Mouse (Mus musculus) retina, adult 2 months (tissue): Measurements from ENCODE around the gene Elmo1.

Experiments
- DNase-seq: peaks from one replicate; pipeline ENCODE4 v3.0.0-alpha.2; 2012; ENCODE audit warnings: low read depth, low spot score

Elmo1 gene

DNA sequence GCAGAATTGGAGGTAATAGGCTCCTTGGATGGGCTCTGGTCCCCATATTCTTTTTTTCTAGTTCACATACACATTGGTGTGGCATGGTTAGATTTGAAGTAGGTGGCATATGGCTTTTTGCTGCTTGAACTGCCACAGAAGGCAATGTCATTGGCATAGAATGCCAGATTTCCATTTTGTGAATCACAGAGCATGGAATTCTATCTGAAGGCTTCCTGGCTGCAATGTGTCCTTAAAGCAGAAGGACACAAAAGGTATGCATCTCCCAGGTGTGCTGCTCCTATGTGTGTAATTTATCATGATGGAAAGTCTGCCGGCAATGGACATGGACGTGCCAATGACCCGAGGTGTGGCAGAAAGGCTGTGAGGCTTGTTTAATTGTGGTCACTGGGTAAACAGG, 371.2 kb downstream of the Elmo1 start:
- DNase-seq: no peak

DNA sequence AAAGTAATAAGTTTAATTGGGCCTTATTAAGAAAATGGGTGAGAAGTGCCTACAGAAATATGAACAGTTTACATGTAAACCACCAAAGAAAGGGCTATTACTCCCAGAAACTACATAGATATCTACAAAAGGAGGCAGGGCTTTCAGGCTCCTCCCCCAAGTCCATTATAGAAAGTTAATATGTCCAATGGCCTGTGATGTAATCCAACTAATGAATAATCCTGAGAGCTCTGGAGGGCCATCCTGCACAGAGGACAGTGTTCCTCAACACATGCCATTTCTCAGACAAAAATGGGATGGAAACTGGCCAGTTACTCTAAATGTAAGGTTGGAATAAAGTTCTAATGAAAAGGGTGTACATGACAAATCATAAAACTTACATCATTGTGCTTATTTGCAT, 373.8 kb downstream of the Elmo1 start:
- DNase-seq: no peak

GRCm38 (mm10) chr13:20467381-20467780, 377.0 kb downstream of the Elmo1 start:
- DNase-seq: no peak

- DNase-seq: no peak
Observed at GRCm38 (mm10) chr13:20471732-20472131, 381.3 kb downstream of the Elmo1 start.

DNA sequence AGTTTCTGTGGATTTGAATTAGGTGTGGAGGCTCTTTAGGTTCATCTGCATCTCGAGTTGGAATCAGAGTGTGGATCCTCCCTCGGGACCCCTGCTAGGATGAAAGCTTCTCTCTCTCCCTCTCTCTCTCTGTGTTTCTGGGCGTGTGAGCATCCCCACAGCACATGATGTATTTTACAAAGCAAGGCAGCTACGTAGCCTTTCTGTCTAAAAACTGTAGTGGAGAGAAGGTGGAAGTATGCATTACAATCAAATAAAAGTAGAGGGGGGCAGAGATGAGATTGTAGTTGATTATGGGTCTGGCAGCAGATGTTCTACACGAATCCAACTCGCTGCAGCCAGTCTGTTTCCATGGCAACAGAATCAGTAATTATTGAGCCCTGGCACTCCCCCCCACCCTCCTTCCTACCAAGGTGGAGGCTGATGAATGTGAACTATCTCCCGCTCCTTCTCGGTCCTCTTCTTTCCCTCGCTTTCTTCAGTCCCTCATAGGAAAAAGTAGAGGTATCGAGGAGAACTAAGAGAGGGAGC, 382.0 kb downstream of the Elmo1 start:
- DNase-seq: no peak

DNA sequence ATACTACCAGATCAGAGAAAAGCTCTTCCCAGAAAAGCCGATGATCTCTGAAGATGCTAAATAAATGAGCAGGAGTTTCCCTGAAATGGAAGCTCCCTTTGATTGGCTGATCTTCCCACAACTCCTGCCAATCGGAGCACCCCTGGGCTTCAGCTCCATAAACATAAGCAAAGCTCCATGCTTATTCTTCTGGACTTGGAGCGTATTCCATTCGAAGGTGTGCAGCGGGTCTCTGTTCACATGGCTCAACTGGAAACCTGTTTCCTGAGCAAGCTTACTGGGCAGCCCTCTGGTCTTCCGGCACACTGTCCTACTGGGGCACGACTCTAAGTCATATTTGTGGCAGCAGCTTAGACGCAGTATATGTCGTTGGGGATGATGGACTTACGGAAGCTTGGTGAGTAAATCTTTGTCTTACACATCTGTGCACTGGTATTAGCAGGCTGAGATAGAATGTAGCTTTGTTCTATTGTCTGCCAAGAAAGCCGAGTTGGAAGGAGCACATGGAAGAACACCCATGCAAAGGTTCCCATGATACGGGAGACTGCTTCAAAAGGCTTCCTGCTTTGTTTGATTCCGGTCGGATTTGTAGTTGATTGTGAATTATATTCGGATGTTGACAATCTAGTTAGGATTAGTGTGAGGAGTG, 382.6 kb downstream of the Elmo1 start:
- DNase-seq: no peak

GRCm38 (mm10) chr13:20473641-20474078, 383.3 kb downstream of the Elmo1 start:
- no peak for DNase-seq

DNA sequence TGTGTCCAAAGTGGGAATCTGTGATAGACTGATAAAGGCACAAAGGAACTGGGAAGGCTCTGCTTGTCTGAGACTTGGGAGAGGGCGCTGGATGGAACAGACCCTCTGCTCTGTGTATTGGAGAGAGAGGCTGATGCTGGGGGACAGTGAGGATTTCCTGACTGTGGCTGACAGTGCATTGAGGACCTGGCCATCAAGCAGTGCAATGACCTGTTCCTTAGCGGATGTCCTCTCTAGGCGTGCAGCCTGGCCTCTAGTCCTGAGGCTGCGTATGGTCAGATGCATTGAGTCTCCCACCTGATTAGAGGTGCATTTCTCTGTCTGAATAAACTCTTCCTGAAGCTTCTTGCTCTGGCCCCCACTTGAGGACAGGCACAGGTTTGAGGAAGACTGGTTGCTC, 384.2 kb downstream of the Elmo1 start:
- DNase-seq: no peak

- DNase-seq: no peak
Observed at GRCm38 (mm10) chr13:20481805-20482204, 391.4 kb downstream of the Elmo1 start.

DNA sequence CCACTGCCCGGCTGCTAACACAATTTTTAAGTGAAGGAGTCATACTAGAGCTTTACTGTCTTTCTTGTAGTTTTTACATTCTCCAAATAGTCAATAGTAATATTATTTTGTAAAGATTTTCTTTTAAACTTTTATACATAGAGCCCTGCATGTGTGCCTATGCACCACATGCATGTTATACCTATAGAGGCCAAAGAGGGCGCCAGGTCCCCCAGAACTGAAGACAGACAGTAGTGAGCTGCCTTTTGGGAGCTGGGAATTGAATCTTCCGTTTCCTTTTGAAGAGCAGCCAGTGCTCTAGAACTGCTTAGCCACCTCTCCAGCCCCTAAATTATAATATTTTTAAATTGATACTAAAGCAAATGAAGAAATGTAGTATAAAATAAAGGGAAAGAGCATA, 398.7 kb downstream of the Elmo1 start:
- no peak for DNase-seq

- no peak for DNase-seq
Observed at GRCm38 (mm10) chr13:20489698-20490417, 399.5 kb downstream of the Elmo1 start.

- no peak for DNase-seq
Observed at GRCm38 (mm10) chr13:20490860-20491594, 400.6 kb downstream of the Elmo1 start.

GRCm38 (mm10) chr13:20491666-20492065, 401.3 kb downstream of the Elmo1 start:
- DNase-seq: no peak

- no peak for DNase-seq
Observed at GRCm38 (mm10) chr13:20494047-20494739, 403.8 kb downstream of the Elmo1 start.

DNA sequence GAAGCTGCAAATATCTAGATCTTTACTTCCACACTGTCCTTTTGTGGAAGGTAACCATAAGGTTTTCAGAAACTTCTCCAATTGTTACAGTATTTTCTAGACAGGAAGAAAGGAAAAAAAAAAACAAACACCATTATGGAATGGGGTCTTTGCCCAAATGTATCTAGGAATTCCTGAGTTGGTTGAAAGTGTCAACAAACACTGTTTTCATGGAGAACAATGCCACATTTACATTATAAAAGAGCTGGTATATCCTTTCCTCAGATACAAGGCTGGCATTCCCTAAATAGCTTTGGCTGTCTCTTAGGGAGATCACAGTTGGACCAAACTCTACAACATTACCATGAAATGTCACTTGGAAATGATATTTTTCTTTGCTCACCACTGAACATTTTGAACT, 411.5 kb downstream of the Elmo1 start:
- no peak for DNase-seq

DNA sequence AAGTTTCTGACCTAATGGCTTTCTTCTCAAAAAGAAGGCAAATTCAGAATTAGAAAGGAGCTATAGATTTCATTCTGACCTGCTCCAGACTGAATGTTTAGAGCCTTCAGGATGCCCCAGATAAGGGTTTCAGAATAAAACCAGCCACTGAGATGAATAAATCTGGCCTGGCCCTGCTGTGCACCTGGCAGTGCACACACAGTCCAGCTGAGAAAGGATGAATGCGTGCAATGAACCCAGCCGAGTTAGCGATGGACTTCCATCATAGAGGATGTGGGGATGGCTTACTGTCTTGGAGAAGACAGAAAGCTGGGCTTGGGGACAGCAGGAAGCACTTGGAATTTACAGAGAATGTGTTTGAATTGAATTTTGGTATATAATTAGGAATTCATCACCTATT, 413.0 kb downstream of the Elmo1 start:
- DNase-seq: no peak

- no peak for DNase-seq
Observed at GRCm38 (mm10) chr13:20507381-20508129, 417.2 kb downstream of the Elmo1 start.

GRCm38 (mm10) chr13:20511026-20511425, 420.6 kb downstream of the Elmo1 start:
- DNase-seq: no peak

- DNase-seq: no peak
Observed at GRCm38 (mm10) chr13:20512317-20513240, 422.2 kb downstream of the Elmo1 start.

DNA sequence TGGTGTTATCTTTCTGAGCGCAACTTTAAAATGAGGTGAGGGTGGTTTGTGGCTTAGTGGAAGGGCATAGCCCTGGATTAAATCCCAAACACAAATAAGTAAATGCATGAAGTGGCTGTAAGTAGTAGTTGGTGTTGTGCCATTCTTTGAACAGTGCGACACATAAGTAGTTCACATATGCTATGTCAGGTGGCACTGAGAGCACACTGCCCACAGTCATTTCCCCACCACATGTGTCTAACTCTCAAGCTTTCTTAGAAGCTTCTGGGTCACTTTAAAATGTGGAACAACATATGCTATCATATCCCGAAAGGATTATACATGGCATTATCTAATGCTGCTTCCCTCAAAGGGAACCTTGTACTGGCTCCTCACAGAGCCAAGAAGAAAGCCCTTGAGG, 424.3 kb downstream of the Elmo1 start:
- DNase-seq: no peak
